Mouse (Mus musculus): ENCODE results near the gene Exoc2.

DNA sequence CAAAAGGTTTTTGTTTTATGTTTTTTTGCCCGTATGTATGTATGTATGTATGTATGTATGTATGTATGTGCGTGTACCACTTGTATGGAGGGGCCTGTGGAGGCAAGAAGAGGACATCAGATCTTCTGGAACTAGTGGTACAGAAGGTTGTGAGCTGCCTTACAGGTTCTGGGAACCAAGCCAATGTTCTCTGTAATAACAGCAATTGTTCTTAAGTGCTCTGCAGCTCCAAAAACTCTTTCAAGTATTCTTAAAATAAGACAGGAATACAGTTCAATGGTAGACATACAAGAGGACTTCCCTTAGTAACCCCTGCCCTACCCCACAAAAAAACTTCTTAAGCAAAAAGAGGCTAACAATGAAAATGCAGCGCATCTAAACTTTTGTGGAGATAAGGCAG is 115.5 kb downstream of the Exoc2 start:
- TF ChIP-seq EP300 (IDR thresholded peaks at IDR 0.05; ENCODE audit: low read depth) (no peak), CTCF (IDR thresholded peaks at IDR 0.05; ENCODE audit: low read depth) (no peak)
